Mouse (Mus musculus) embryonic facial prominence, embryonic 13.5 days (tissue): ENCODE measurements around the gene Abcf1. TPM values are rescaled to one million over a fixed set of nuclear protein-coding genes. Genes with fewer than 3 reads are reported as not detected.
"Not testable (repeated sequence)": the region's sequence is repeated elsewhere in the genome, so short reads cannot be mapped to it uniquely, and the experiment has no call there.

Source experiments
- ATAC-seq: fragments of 200-750 bp; cut with Nextera tagmentation; 2 replicates; pipeline ENCODE4 v1.8.0; 2017; ENCODE audit warnings: low read depth; ENCODE audit not compliant: insufficient number of reproducible peaks, insufficient read depth, low FRiP score, low TSS enrichment
- H3K27ac ChIP-seq: fragments of 300-500 bp; sonication (generic); 2 replicates; pipeline ENCODE4 v1.5.1; 2015; ENCODE audit warnings: moderate library complexity, mild to moderate bottlenecking, inconsistent platforms
- H3K27me3 ChIP-seq: fragments of 300-500 bp; sonication (generic); 2 replicates; pipeline ENCODE4 v1.6.1; 2015; ENCODE audit warnings: mild to moderate bottlenecking, inconsistent platforms
- H3K36me3 ChIP-seq: fragments of 300-500 bp; sonication (generic); 2 replicates; pipeline ENCODE4 v1.6.1; 2015; ENCODE audit warnings: mild to moderate bottlenecking, inconsistent platforms
- H3K4me1 ChIP-seq: fragments of 300-500 bp; sonication (generic); 2 replicates; pipeline ENCODE4 v1.6.1; 2015; ENCODE audit warnings: inconsistent platforms
- H3K4me2 ChIP-seq: fragments of 300-500 bp; sonication (generic); 2 replicates; pipeline ENCODE4 v1.6.1; 2015; ENCODE audit warnings: moderate library complexity, mild to moderate bottlenecking, inconsistent platforms
- H3K4me3 ChIP-seq: fragments of 300-500 bp; sonication (generic); 2 replicates; pipeline ENCODE4 v1.5.1; 2015; ENCODE audit warnings: mild to moderate bottlenecking, inconsistent platforms
- H3K9ac ChIP-seq: fragments of 300-500 bp; sonication (generic); 2 replicates; pipeline ENCODE4 v1.6.1; 2015; ENCODE audit warnings: mild to moderate bottlenecking, inconsistent platforms
- H3K9me3 ChIP-seq: fragments of 300-500 bp; sonication (generic); 2 replicates; pipeline ENCODE4 v1.6.1; 2016; ENCODE audit warnings: inconsistent platforms
- WGBS: fragments of 180-500 bp; shearing (Covaris S2); methylation state at CpG from one replicate; pipeline ENCODE4 v1.1.7; 2015; ENCODE audit warnings: mixed read lengths; 5-methylcytosine and 5-hydroxymethylcytosine counted together
- polyA plus RNA-seq: library from polyadenylated mRNA; unstranded; fragments of >200 nt; fragmentation: Nextera tagmentation; extraction: Ambion mirVana; gene quantifications from 2 replicates; pipeline ENCODE4 v1.2.1, GENCODE M21; 2015

Abcf1 gene
- 109 and 110 TPM in 2 replicates for polyA plus RNA-seq

GRCm38 (mm10) chr17:35969418-35970389, at the start of gene Abcf1:
Gene Abcf1 (minus strand): TSS chr17:35969761.
- peak within 1 kb of the TSS; percentile 88 for H3K4me2 ChIP-seq
- WGBS = under 1% methylated on average over 66 of the region's 68 CpGs
- H3K4me3 ChIP-seq = peak within 1 kb of the TSS; percentile 92
- no peaks in the 10 kb centered on the region for H3K9me3 ChIP-seq
- ATAC-seq = peak; percentile 92
- peaks cover 21% of the 10 kb centered on the region for H3K4me1 ChIP-seq
- H3K27me3 ChIP-seq = no peaks in the 10 kb centered on the region
- peak within 1 kb of the TSS; percentile 75 for H3K27ac ChIP-seq
- peaks cover 34% of the 10 kb centered on the region for H3K36me3 ChIP-seq
- peak within 1 kb of the TSS; percentile 93 for H3K9ac ChIP-seq

- no peaks in the 10 kb centered on the region for H3K27me3 ChIP-seq
- no peak overlapping the region for H3K4me2 ChIP-seq
- H3K27ac ChIP-seq = no peak overlapping the region
- 62% methylated on average over 2 of the region's 2 CpGs for WGBS
- peaks cover 12% of the 10 kb centered on the region; the same call in 1 of the 2 replicates for H3K4me1 ChIP-seq
- no peak for ATAC-seq
- H3K9me3 ChIP-seq = no peaks in the 10 kb centered on the region
- H3K36me3 ChIP-seq = peaks cover 19% of the 10 kb centered on the region
- H3K4me3 ChIP-seq = no peak overlapping the region
- H3K9ac ChIP-seq = no peak overlapping the region
Observed at GRCm38 (mm10) chr17:36018979-36019378, 49.4 kb upstream of the Abcf1 start.

- no peak overlapping the region for H3K4me3 ChIP-seq
- WGBS = 88% methylated on average over 5 of the region's 5 CpGs
- peaks cover 19% of the 10 kb centered on the region for H3K36me3 ChIP-seq
- H3K4me2 ChIP-seq = no peak overlapping the region
- no peak overlapping the region for H3K27ac ChIP-seq
- no peaks in the 10 kb centered on the region for H3K27me3 ChIP-seq
- no peak overlapping the region for H3K9ac ChIP-seq
- no peak for ATAC-seq
- H3K9me3 ChIP-seq = no peaks in the 10 kb centered on the region
- H3K4me1 ChIP-seq = peaks cover 3% of the 10 kb centered on the region; the same call in 1 of the 2 replicates
Observed at GRCm38 (mm10) chr17:36017046-36017445, 47.5 kb upstream of the Abcf1 start.

- no peak overlapping the region for H3K4me2 ChIP-seq
- peaks cover 19% of the 10 kb centered on the region for H3K36me3 ChIP-seq
- 95% methylated on average over 5 of the region's 5 CpGs for WGBS
- H3K4me3 ChIP-seq = no peak overlapping the region
- no peaks in the 10 kb centered on the region for H3K27me3 ChIP-seq
- H3K4me1 ChIP-seq = no peaks in the 10 kb centered on the region
- H3K9me3 ChIP-seq = no peaks in the 10 kb centered on the region
- no peak overlapping the region for H3K27ac ChIP-seq
- H3K9ac ChIP-seq = no peak overlapping the region
- ATAC-seq = no peak
Observed at GRCm38 (mm10) chr17:36014977-36015376, 45.4 kb upstream of the Abcf1 start.

- H3K27me3 ChIP-seq, H3K9ac ChIP-seq, H3K4me2 ChIP-seq, H3K4me3 ChIP-seq, ATAC-seq, H3K4me1 ChIP-seq, H3K9me3 ChIP-seq, H3K36me3 ChIP-seq, H3K27ac ChIP-seq: not testable (repeated sequence)
- WGBS = 95% methylated on average over 7 of the region's 7 CpGs
Observed at GRCm38 (mm10) chr17:36004409-36004808, 34.8 kb upstream of the Abcf1 start.

DNA sequence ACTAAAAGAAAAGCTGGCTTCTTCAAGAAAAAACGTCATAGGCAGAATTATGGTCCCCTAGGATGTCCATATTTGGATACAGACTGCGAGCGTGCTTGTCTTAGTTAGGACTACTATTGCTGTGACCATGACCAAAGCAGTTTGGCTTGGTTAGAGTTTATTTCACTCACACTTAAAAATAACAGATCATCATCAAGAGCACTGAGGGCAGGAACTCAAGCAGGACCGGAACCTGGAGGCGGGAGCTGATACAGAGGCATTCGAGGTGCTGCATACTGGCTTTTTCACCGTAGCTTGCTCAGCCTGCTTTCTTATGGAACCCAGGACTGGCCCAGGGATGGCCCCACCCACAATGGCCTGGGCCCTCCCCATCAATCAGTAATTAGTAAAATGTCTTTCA, 33.8 kb upstream of the Abcf1 start:
- 90% methylated on average over 7 of the region's 7 CpGs for WGBS
- H3K4me1 ChIP-seq = no peaks in the 10 kb centered on the region
- H3K36me3 ChIP-seq = peaks cover 5% of the 10 kb centered on the region
- no peak overlapping the region for H3K4me2 ChIP-seq
- ATAC-seq = no peak
- no peaks in the 10 kb centered on the region for H3K9me3 ChIP-seq
- no peak overlapping the region for H3K27ac ChIP-seq
- no peak overlapping the region for H3K4me3 ChIP-seq
- no peak overlapping the region for H3K9ac ChIP-seq
- no peaks in the 10 kb centered on the region for H3K27me3 ChIP-seq

DNA sequence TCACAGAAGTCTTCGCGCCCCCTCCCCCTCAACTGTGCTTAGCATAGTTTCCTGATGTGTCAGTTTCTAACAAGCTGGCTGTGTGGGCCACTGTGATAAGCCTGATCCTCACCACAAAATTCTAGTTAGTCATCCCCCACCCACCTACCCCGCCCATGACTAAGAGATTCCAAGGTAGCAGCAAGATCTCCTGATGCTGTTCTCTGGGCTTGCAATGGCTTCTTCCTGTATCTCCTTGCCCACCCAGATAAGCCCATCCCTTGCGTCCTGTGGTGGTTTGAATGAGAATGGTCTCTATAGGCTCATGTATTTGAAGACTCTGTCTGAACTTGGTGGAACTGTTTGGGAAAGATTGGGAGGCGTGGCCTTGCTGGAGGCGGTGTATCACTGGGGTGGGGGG, 32.4 kb upstream of the Abcf1 start:
- Histone ChIP-seq H3K9me3 (no peaks in the 10 kb centered on the region), H3K4me3 (no peak overlapping the region), H3K36me3 (peaks cover 5% of the 10 kb centered on the region), H3K27me3 (no peaks in the 10 kb centered on the region), H3K4me1 (peaks cover 7% of the 10 kb centered on the region; the same call in 1 of the 2 replicates), H3K4me2 (no peak overlapping the region), H3K9ac (no peak overlapping the region), H3K27ac (no peak overlapping the region)
- WGBS = 94% methylated on average over 6 of the region's 6 CpGs
- no peak for ATAC-seq

DNA sequence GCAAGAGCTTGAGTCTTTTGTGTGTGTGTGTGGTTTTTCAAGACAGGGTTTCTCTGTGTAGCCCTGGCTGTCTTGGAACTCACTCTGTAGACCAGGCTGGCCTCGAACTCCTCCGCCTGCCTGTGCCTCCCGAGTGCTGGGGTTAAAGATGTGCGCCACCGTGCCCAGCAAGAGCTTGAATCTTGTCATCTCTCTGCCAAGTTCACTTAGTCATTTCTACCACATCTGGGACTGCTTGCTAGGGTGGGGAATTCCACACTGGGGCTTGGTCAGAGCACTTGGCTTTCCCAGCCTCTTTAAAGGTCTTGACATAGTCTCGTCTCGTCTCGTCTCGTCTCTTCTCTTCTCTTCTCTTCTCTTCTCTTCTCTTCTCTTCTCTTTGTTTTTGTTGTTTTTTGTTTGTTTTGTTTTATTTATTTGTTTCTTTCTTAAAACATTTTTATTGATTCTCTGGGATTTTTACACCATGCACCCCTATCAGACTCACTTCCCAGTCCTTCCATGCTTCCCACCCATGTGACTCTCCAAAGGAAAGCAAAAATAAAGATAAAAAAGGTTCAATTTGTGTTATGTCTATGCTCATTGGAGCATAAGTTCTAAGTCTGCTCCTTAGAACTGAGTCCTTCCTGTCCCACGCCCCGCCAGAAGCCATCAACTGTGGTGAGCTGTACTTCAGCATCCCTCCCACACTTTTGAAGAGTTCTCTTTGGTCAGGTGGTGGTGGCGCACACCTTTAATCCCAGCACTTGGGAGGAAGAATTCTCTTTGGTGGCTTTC, 31.7 kb upstream of the Abcf1 start:
- ATAC-seq = no peak
- H3K9me3 ChIP-seq = no peaks in the 10 kb centered on the region
- no peak overlapping the region for H3K4me3 ChIP-seq
- no peak overlapping the region for H3K27ac ChIP-seq
- no peaks in the 10 kb centered on the region for H3K36me3 ChIP-seq
- H3K4me2 ChIP-seq = no peak overlapping the region
- no peaks in the 10 kb centered on the region for H3K27me3 ChIP-seq
- peaks cover 7% of the 10 kb centered on the region; the same call in 1 of the 2 replicates for H3K4me1 ChIP-seq
- WGBS = 94% methylated on average over 12 of the region's 12 CpGs
- no peak overlapping the region for H3K9ac ChIP-seq

DNA sequence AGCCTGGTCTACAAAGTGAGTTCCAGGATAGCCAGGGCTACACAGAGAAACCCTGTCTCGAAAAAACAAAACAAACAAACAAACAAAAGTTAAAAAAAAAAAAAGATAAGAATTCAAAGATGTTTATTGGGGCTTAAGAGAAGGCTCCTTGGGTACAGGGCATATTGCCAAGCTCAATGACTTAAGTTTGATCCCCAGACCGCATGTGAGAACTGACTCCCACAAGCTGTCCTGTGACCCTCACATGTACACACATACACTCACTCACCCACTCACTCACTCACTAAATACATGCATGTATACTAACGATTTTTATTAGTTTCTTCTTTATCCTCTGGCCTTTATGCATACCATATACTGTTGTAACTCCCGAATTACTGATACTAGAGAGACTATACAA, 30.8 kb upstream of the Abcf1 start:
- no peaks in the 10 kb centered on the region for H3K36me3 ChIP-seq
- no peak overlapping the region for H3K9ac ChIP-seq
- H3K4me2 ChIP-seq = no peak overlapping the region
- no peak for ATAC-seq
- 91% methylated on average over 4 of the region's 4 CpGs for WGBS
- H3K9me3 ChIP-seq = no peaks in the 10 kb centered on the region
- H3K4me3 ChIP-seq = no peak overlapping the region
- no peak overlapping the region for H3K27ac ChIP-seq
- H3K4me1 ChIP-seq = peaks cover 14% of the 10 kb centered on the region
- H3K27me3 ChIP-seq = no peaks in the 10 kb centered on the region

DNA sequence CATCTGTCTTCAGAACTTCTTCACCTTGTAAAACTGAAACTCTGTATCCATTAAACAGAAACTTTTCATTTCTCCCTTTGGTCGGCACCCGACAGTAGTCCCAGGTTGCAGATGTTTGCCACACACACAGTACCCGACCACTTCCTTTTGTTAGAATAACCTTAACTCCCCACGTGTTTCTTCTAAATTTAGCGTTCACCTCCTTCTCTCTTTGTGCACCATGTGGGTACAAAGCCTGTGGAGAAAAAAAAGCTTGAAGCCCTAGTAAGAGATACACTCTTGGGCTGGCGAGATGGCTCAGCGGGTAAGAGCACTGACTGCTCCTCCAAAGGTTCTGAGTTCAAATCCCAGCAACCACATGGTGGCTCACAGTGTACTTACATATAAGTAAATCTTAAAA, 29.8 kb upstream of the Abcf1 start:
- Histone ChIP-seq H3K9me3 (no peaks in the 10 kb centered on the region), H3K27me3 (no peaks in the 10 kb centered on the region), H3K36me3 (no peaks in the 10 kb centered on the region), H3K4me1 (peaks cover 19% of the 10 kb centered on the region), H3K9ac (no peak overlapping the region), H3K27ac (no peak overlapping the region), H3K4me2 (no peak overlapping the region), H3K4me3 (no peak overlapping the region)
- WGBS = 82% methylated on average over 7 of the region's 7 CpGs
- ATAC-seq = no peak

GRCm38 (mm10) chr17:35998545-35999305, 29.2 kb upstream of the Abcf1 start:
- H3K36me3 ChIP-seq = no peaks in the 10 kb centered on the region
- ATAC-seq = no peak
- peaks cover 19% of the 10 kb centered on the region for H3K4me1 ChIP-seq
- H3K27me3 ChIP-seq = no peaks in the 10 kb centered on the region
- WGBS = 86% methylated on average over 6 of the region's 6 CpGs
- H3K9me3 ChIP-seq = no peaks in the 10 kb centered on the region
- no peak overlapping the region for H3K27ac ChIP-seq
- H3K4me3 ChIP-seq = no peak overlapping the region
- H3K4me2 ChIP-seq = no peak overlapping the region
- H3K9ac ChIP-seq = no peak overlapping the region
